Mouse (Mus musculus) heart, postnatal 0 days (tissue): ENCODE measurements at regions not wholly inside any gene's neighbourhood (a gene's known extent, or its start where the extent isn't known, plus 50 kb on each side); places are given as distances from the start of the nearest gene placed in this dataset.

Experiments used
- ATAC-seq: fragments of 200-750 bp; cut with Nextera tagmentation; 2 replicates; pipeline ENCODE4 v1.8.0; 2017; ENCODE audit warnings: low read depth, moderate number of reproducible peaks, moderate library complexity; ENCODE audit not compliant: insufficient read depth
- DNase-seq: peaks from one replicate; pipeline ENCODE4 v3.0.0-alpha.2; 2016; ENCODE audit warnings: low spot score
- H3K27ac ChIP-seq: fragments of 300-500 bp; sonication (generic); 2 replicates; pipeline ENCODE4 v1.5.1; 2014; ENCODE audit warnings: low read depth, mild to moderate bottlenecking
- H3K27me3 ChIP-seq: fragments of 300-500 bp; sonication (generic); 2 replicates; pipeline ENCODE4 v1.6.1; 2014; ENCODE audit warnings: low read length, mixed read lengths; ENCODE audit not compliant: control insufficient read depth, insufficient read depth
- H3K36me3 ChIP-seq: fragments of 300-500 bp; sonication (generic); replicated peaks from 2 replicates; pipeline ENCODE4 v1.6.1; 2014; ENCODE audit warnings: low read length, mixed read lengths; ENCODE audit not compliant: control insufficient read depth, insufficient read depth
- H3K4me1 ChIP-seq: fragments of 300-500 bp; sonication (generic); 2 replicates; pipeline ENCODE4 v1.6.1; 2014; ENCODE audit warnings: antibody characterized with exemption; ENCODE audit not compliant: control insufficient read depth, insufficient read depth
- H3K4me2 ChIP-seq: fragments of 300-500 bp; sonication (generic); 2 replicates; pipeline ENCODE4 v1.6.1; 2014; ENCODE audit warnings: low read depth, mild to moderate bottlenecking, low read length, moderate library complexity
- H3K4me3 ChIP-seq: fragments of 300-500 bp; sonication (generic); 2 replicates; pipeline ENCODE4 v1.5.1; 2014; ENCODE audit warnings: low read depth, low read length
- H3K9ac ChIP-seq: fragments of 300-500 bp; sonication (generic); replicated peaks from 2 replicates; pipeline ENCODE4 v1.6.1; 2014; ENCODE audit warnings: low read depth, low read length, mixed read lengths
- H3K9me3 ChIP-seq: fragments of 300-500 bp; sonication (generic); replicated peaks from 2 replicates; pipeline ENCODE4 v1.6.1; 2016; ENCODE audit warnings: low read length; ENCODE audit not compliant: control insufficient read depth
- CTCF ChIP-seq: IDR thresholded peaks from 2 replicates; pipeline ENCODE4 v1.5.1; 2016; ENCODE audit warnings: antibody characterized with exemption, control low read depth, low read depth
- EP300 ChIP-seq: IDR thresholded peaks from 2 replicates; pipeline ENCODE4 v1.6.1; 2016; ENCODE audit warnings: antibody characterized with exemption, low read depth
- WGBS: fragments of 180-500 bp; shearing (Covaris S2); extraction: QIAGEN DNeasy Blood & Tissue Kit; methylation state at CpG from one replicate; pipeline ENCODE4 v1.1.7; 2014; 5-methylcytosine and 5-hydroxymethylcytosine counted together

DNA sequence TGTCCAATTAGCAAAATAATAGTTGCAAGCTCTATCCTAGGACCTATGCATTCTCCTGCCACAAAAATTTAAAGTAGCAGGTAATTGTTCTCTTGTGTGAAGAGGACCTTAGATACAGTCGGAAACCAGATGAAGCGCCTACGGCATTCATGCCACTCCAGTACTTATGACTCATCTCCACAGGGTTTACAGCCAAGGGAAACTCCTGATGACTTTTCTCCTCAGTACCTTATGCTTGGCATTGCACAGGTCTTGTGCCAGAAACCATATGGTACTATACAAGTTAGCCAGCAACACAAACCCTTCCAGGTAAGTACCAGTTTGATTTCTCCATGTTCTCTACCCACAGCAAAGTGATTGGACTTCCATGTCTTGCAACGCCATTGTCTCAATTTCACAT lies 606.3 kb upstream of the Dmac1 start:
- TF ChIP-seq EP300 (no peak), CTCF (no peak)
- Histone ChIP-seq H3K27me3 (no peaks in the 10 kb centered on the region), H3K27ac (no peak overlapping the region), H3K9ac (no peak overlapping the region), H3K4me3 (no peak overlapping the region), H3K36me3 (no peaks in the 10 kb centered on the region), H3K9me3 (no peaks in the 10 kb centered on the region), H3K4me1 (no peaks in the 10 kb centered on the region), H3K4me2 (no peak overlapping the region)
- 84% methylated on average over 4 of the region's 4 CpGs for WGBS
- DNase-seq (no peak), ATAC-seq (no peak)

DNA sequence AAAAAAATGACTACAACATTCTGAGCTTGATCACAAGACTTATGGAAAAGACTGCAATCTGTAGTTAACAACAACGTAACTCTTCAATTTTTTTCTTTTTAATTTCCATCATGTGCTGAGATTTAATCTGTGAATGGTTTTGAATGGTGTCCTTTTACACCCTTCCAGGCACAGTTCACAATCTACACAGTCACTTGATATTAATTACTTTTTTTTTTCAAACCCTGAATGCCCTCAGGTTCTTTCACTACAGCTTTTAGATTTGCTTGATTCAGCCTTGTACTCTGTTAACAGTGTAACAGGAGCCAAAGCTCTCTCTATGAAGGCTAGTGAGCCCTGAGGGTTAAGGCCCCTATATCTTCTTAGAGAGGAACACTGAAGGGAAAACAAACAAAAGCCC lies 591.7 kb upstream of the Dmac1 start:
- no peaks in the 10 kb centered on the region for H3K4me1 ChIP-seq
- H3K36me3 ChIP-seq = no peaks in the 10 kb centered on the region
- no peak overlapping the region for H3K9ac ChIP-seq
- H3K4me3 ChIP-seq = no peak overlapping the region
- TF ChIP-seq EP300 = no peak
- TF ChIP-seq CTCF = no peak
- no peak overlapping the region for H3K27ac ChIP-seq
- H3K9me3 ChIP-seq = no peaks in the 10 kb centered on the region
- DNase-seq (no peak), ATAC-seq (no peak)
- no peak overlapping the region for H3K4me2 ChIP-seq
- no peaks in the 10 kb centered on the region for H3K27me3 ChIP-seq
- WGBS = 91% methylated on average over 1 of the region's 1 CpGs

GRCm38 (mm10) chr4:75861076-75861475 lies 583.0 kb upstream of the Dmac1 start:
- no peaks in the 10 kb centered on the region for H3K36me3 ChIP-seq
- H3K9ac ChIP-seq = no peak overlapping the region
- H3K4me2 ChIP-seq = no peak overlapping the region
- ATAC-seq (no peak), DNase-seq (no peak)
- H3K4me1 ChIP-seq = no peaks in the 10 kb centered on the region
- TF ChIP-seq EP300 = no peak
- no peak for TF ChIP-seq CTCF
- no peaks in the 10 kb centered on the region for H3K9me3 ChIP-seq
- no peak overlapping the region for H3K27ac ChIP-seq
- WGBS = 84% methylated on average over 2 of the region's 2 CpGs
- no peaks in the 10 kb centered on the region for H3K27me3 ChIP-seq
- no peak overlapping the region for H3K4me3 ChIP-seq

- TF ChIP-seq CTCF (no peak), EP300 (no peak)
- no peak overlapping the region for H3K9ac ChIP-seq
- no peak overlapping the region for H3K27ac ChIP-seq
- ATAC-seq = no peak
- no peaks in the 10 kb centered on the region for H3K36me3 ChIP-seq
- no peak for DNase-seq
- no peaks in the 10 kb centered on the region for H3K9me3 ChIP-seq
- no peak overlapping the region for H3K4me3 ChIP-seq
- H3K27me3 ChIP-seq = no peaks in the 10 kb centered on the region
- H3K4me2 ChIP-seq = no peak overlapping the region
- no peaks in the 10 kb centered on the region for H3K4me1 ChIP-seq
- 83% methylated on average over 2 of the region's 2 CpGs for WGBS
These were observed 579.8 kb upstream of the Dmac1 start for GRCm38 (mm10) chr4:75857769-75858408.

- no peak for TF ChIP-seq CTCF
- no peak for TF ChIP-seq EP300
- DNase-seq (no peak), ATAC-seq (no peak)
- Histone ChIP-seq H3K27me3 (no peaks in the 10 kb centered on the region), H3K36me3 (no peaks in the 10 kb centered on the region), H3K4me2 (no peak overlapping the region), H3K4me1 (no peaks in the 10 kb centered on the region), H3K4me3 (no peak overlapping the region), H3K9ac (no peak overlapping the region), H3K9me3 (no peaks in the 10 kb centered on the region), H3K27ac (no peak overlapping the region)
- WGBS = 70% methylated on average over 6 of the region's 6 CpGs
These were observed 577.7 kb upstream of the Dmac1 start for GRCm38 (mm10) chr4:75855688-75856296.

DNA sequence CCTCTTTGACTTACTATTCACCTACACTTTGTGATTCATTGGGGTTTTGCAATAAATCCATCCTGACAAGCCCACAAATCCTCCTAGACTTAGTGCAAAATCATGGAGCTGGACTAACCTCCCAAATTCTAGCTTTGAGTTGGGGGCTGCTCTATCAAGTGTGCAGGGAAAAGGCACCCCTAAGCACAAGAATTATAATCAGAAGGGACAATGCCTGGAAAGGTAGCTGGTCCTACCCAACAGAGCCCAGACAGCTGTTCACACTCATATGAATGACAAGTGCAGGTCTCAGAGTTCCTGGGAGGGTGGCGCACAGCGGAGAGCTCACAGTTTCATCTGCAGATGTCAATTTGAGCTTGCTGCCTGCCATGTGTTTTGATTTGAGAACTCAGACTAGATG lies 572.2 kb upstream of the Dmac1 start:
- Histone ChIP-seq H3K9me3 (no peaks in the 10 kb centered on the region), H3K4me3 (no peak overlapping the region), H3K36me3 (no peaks in the 10 kb centered on the region), H3K27ac (no peak overlapping the region), H3K27me3 (no peaks in the 10 kb centered on the region), H3K9ac (no peak overlapping the region), H3K4me1 (no peaks in the 10 kb centered on the region), H3K4me2 (no peak overlapping the region)
- TF ChIP-seq CTCF (no peak), EP300 (no peak)
- 63% methylated on average over 2 of the region's 2 CpGs for WGBS
- ATAC-seq (no peak), DNase-seq (no peak)
